Mouse (Mus musculus) erythroblast, embryonic 14.5 days (primary cell): ENCODE data around the gene Mapre3.
"Not testable (repeated sequence)": the region's sequence is repeated elsewhere in the genome, so short reads cannot be mapped to it uniquely, and the experiment has no call there.

Experiments
- GATA1 ChIP-seq: IDR thresholded peaks from 2 replicates; pipeline ENCODE4 v1.6.1; 2012; ENCODE audit warnings: low read length, inconsistent platforms, mixed read lengths
- TAL1 ChIP-seq: IDR thresholded peaks from 3 replicates; pipeline ENCODE4 v1.6.1; 2012; ENCODE audit warnings: low read length, inconsistent platforms, mixed read lengths

DNA sequence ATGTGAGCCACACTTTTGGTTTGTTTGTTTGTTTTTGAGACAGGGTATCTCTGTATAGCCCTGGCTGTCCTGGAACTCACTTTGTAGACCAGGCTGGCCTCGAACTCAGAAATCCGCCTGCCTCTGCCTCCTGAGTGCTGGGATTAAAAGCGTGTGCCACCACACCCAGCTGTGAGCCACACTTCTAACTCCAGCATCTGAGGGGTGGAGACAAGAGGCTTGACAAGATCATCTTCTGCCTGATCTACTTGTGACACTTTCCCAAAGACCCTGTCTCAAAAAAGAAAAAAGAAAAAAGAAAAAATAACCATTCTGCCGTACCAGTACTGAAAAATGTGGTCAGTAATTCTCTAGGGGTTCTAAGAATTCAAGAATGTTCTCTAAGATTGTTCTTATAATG, 67.4 kb downstream of the Mapre3 start:
- TF ChIP-seq GATA1, TAL1: not testable (repeated sequence)
